Mouse (Mus musculus): ENCODE results near the gene 4930432M17Rik.

4930432M17Rik gene

GRCm38 (mm10) chr3:121707106-121707505, 36.5 kb downstream of the 4930432M17Rik start:
- no peak for DNase-seq (ENCODE audit: low spot score)

GRCm38 (mm10) chr3:121710894-121711531, 40.5 kb downstream of the 4930432M17Rik start:
- DNase-seq (ENCODE audit: low spot score) = no peak

GRCm38 (mm10) chr3:121712222-121712621, 41.7 kb downstream of the 4930432M17Rik start:
- DNase-seq (ENCODE audit: low spot score) = no peak

GRCm38 (mm10) chr3:121713151-121713701, 42.7 kb downstream of the 4930432M17Rik start:
- no peak for DNase-seq (ENCODE audit: low spot score)

- peak; percentile 22 for DNase-seq (ENCODE audit: low spot score)
These were observed 43.3 kb downstream of the 4930432M17Rik start for GRCm38 (mm10) chr3:121713816-121714215.

GRCm38 (mm10) chr3:121714461-121714860, 43.9 kb downstream of the 4930432M17Rik start:
- no peak for DNase-seq (ENCODE audit: low spot score)

GRCm38 (mm10) chr3:121715336-121715735, 44.8 kb downstream of the 4930432M17Rik start:
- DNase-seq (ENCODE audit: low spot score) = no peak

GRCm38 (mm10) chr3:121715741-121716459, 45.3 kb downstream of the 4930432M17Rik start:
- DNase-seq (ENCODE audit: low spot score) = no peak

GRCm38 (mm10) chr3:121716480-121716879, 45.9 kb downstream of the 4930432M17Rik start:
- DNase-seq (ENCODE audit: low spot score) = no peak

- no peak for DNase-seq (ENCODE audit: low spot score)
These were observed 48.1 kb downstream of the 4930432M17Rik start for GRCm38 (mm10) chr3:121718679-121719078.

GRCm38 (mm10) chr3:121719701-121720100, 49.1 kb downstream of the 4930432M17Rik start:
- no peak for DNase-seq (ENCODE audit: low spot score)

- peak; percentile 38 for DNase-seq (ENCODE audit: low spot score)
These were observed 50.5 kb downstream of the 4930432M17Rik start for GRCm38 (mm10) chr3:121720801-121721690.

- DNase-seq (ENCODE audit: low spot score) = no peak
These were observed 51.1 kb downstream of the 4930432M17Rik start for GRCm38 (mm10) chr3:121721691-121722070.

- DNase-seq (ENCODE audit: low spot score) = peak; percentile 84
These were observed 52.6 kb downstream of the 4930432M17Rik start, which contains the start of gene F3 for GRCm38 (mm10) chr3:121722971-121723844. F3 (plus strand) TSS chr3:121723537.

- peak; percentile 31 for DNase-seq (ENCODE audit: low spot score)
These were observed 53.5 kb downstream of the 4930432M17Rik start for GRCm38 (mm10) chr3:121723968-121724524.

- no peak for DNase-seq (ENCODE audit: low spot score)
These were observed 54.0 kb downstream of the 4930432M17Rik start for GRCm38 (mm10) chr3:121724553-121724952.

GRCm38 (mm10) chr3:121725651-121726050, 55.1 kb downstream of the 4930432M17Rik start:
- no peak for DNase-seq (ENCODE audit: low spot score)

GRCm38 (mm10) chr3:121729678-121730077, 59.1 kb downstream of the 4930432M17Rik start:
- DNase-seq (ENCODE audit: low spot score) = no peak

Data from MN1 (cell line).